Mouse (Mus musculus): ENCODE data around the gene Sds.

Sds gene

GRCm38 (mm10) chr5:120515451-120515850 lies 39.1 kb downstream of the Sds start:
- DNase-seq (ENCODE audit: low read depth, low spot score): no peak

- DNase-seq (ENCODE audit: low read depth, low spot score): peak; percentile 20
Observed at GRCm38 (mm10) chr5:120516221-120516984, 40.1 kb downstream of the Sds start.

GRCm38 (mm10) chr5:120517552-120517951 lies 41.2 kb downstream of the Sds start:
- DNase-seq (ENCODE audit: low read depth, low spot score): peak; percentile 21

GRCm38 (mm10) chr5:120522649-120523048 lies 46.3 kb downstream of the Sds start:
- DNase-seq (ENCODE audit: low read depth, low spot score): peak; percentile 52

GRCm38 (mm10) chr5:120524736-120525135 lies 48.4 kb downstream of the Sds start:
- DNase-seq (ENCODE audit: low read depth, low spot score): no peak

GRCm38 (mm10) chr5:120525737-120526136 lies 49.4 kb downstream of the Sds start:
- DNase-seq (ENCODE audit: low read depth, low spot score): peak; percentile 55

GRCm38 (mm10) chr5:120526311-120526710 lies 50.0 kb downstream of the Sds start:
- DNase-seq (ENCODE audit: low read depth, low spot score): no peak

GRCm38 (mm10) chr5:120527296-120527964 lies 51.1 kb downstream of the Sds start:
- DNase-seq (ENCODE audit: low read depth, low spot score): peak; percentile 29

GRCm38 (mm10) chr5:120531631-120532030 lies 55.3 kb downstream of the Sds start:
- no peak for DNase-seq (ENCODE audit: low read depth, low spot score)

All from brain, adult 2 months (tissue).